Mouse (Mus musculus): Measurements from ENCODE around the gene Zfp442. TPM values are rescaled to one million over a fixed set of nuclear protein-coding genes. Genes with fewer than 3 reads are reported as not detected.
"Not testable (repeated sequence)": the region's sequence is repeated elsewhere in the genome, so short reads cannot be mapped to it uniquely, and the experiment has no call there.

Gene Zfp442
- total and polyA plus RNA-seq, 2 experiments from 2014 or later, result 2.4 to 3.9 TPM

- DNase-seq (ENCODE audit: low spot score), result no peak
- H3K27me3 ChIP-seq (ENCODE audit: insufficient read depth, low read length), result no peaks in the 10 kb centered on the region
- ATAC-seq, result no peak
- no peaks in the 10 kb centered on the region for H3K36me3 ChIP-seq (ENCODE audit: insufficient read depth, low read length)
- no peak overlapping the region for H3K4me2 ChIP-seq (ENCODE audit: low read depth, low read length)
- no peaks in the 10 kb centered on the region for H3K4me1 ChIP-seq (ENCODE audit: insufficient read depth, low read length)
- 88% methylated on average over 1 of the region's 1 CpGs for WGBS
- no peak overlapping the region for H3K4me3 ChIP-seq (ENCODE audit: low read length)
- no peak overlapping the region for H3K9ac ChIP-seq (replicated peaks; ENCODE audit: low read length)
- H3K27ac ChIP-seq, result no peak overlapping the region
- no peak for TF ChIP-seq CTCF (IDR thresholded peaks at IDR 0.05; ENCODE audit: low read depth)
- H3K9me3 ChIP-seq (ENCODE audit: low read length), result no peaks in the 10 kb centered on the region
These were observed 61.1 kb downstream of the Zfp442 start for GRCm38 (mm10) chr2:150390198-150390597.

GRCm38 (mm10) chr2:150385553-150386106, 65.7 kb downstream of the Zfp442 start:
- not testable (repeated sequence) for H3K4me2 ChIP-seq (ENCODE audit: low read depth, low read length); H3K4me3 ChIP-seq (ENCODE audit: low read length); H3K9me3 ChIP-seq (ENCODE audit: low read length); H3K36me3 ChIP-seq (ENCODE audit: insufficient read depth, low read length); H3K27me3 ChIP-seq (ENCODE audit: insufficient read depth, low read length); DNase-seq (ENCODE audit: low spot score); ATAC-seq; H3K4me1 ChIP-seq (ENCODE audit: insufficient read depth, low read length); H3K27ac ChIP-seq; H3K9ac ChIP-seq (replicated peaks; ENCODE audit: low read length)
- WGBS, result 96% methylated on average over 18 of the region's 19 CpGs

GRCm38 (mm10) chr2:150362878-150363229, 88.4 kb downstream of the Zfp442 start:
- 16% methylated on average over 4 of the region's 4 CpGs for whole genome bisulfite sequencing
- Histone ChIP-seq H3K27me3 (ENCODE audit: insufficient read depth, low read length) (no peaks in the 10 kb centered on the region), H3K9ac (replicated peaks; ENCODE audit: low read length) (peak overlapping the region; percentile 65; the same call in 1 of the 2 replicates)

GRCm38 (mm10) chr2:150362113-150362877, 89.0 kb downstream of the Zfp442 start, which contains the start of gene 3300002I08Rik:
Gene 3300002I08Rik (minus strand): TSS chr2:150362765.
- not testable (repeated sequence) for H3K9me3 ChIP-seq (ENCODE audit: low read length); H3K27me3 ChIP-seq (ENCODE audit: insufficient read depth, low read length); H3K4me1 ChIP-seq (ENCODE audit: insufficient read depth, low read length); H3K36me3 ChIP-seq (ENCODE audit: insufficient read depth, low read length)
- Histone ChIP-seq H3K9ac (replicated peaks; ENCODE audit: low read length) (peak within 1 kb of the TSS; percentile 65), H3K4me2 (ENCODE audit: low read depth, low read length) (peak within 1 kb of the TSS; percentile 54), H3K4me3 (ENCODE audit: low read length) (peak within 1 kb of the TSS; percentile 57), H3K27ac (peak within 1 kb of the TSS; percentile 90)
- WGBS, result 1% methylated on average over 16 of the region's 17 CpGs
- DNase-seq (ENCODE audit: low spot score), result peak; percentile 91
- ATAC-seq, result peak; percentile 98

More at GRCm38 (mm10) chr2:150362878-150363229, 88.4 kb downstream of the Zfp442 start:
- Histone ChIP-seq H3K4me2 (ENCODE audit: low read depth, low read length) (peak overlapping the region; percentile 54), H3K4me3 (ENCODE audit: low read length) (peak overlapping the region; percentile 57), H3K36me3 (ENCODE audit: insufficient read depth, low read length) (no peaks in the 10 kb centered on the region), H3K9me3 (ENCODE audit: low read length) (no peaks in the 10 kb centered on the region), H3K27ac (peak overlapping the region; percentile 90), H3K4me1 (ENCODE audit: insufficient read depth, low read length) (no peaks in the 10 kb centered on the region)
- TF ChIP-seq CTCF (IDR thresholded peaks at IDR 0.05; ENCODE audit: low read depth), result no peak
- no peak for DNase-seq (ENCODE audit: low spot score)
- no peak for ATAC-seq

Other genes with a start within 250 kb of the Zfp442 start
- gene Zfp937, start 233.4 kb downstream of the Zfp442 start, total RNA-seq (2014; rRNA removed), result 3.2 and 5.0 TPM in 2 replicates
- 6.2 and 6.9 TPM in 2 replicates for gene Zfp937, start 233.4 kb downstream of the Zfp442 start, polyA plus RNA-seq (2015; fragmentation: Nextera tagmentation; extraction: Ambion mirVana)
- gene Gm21994, start 195.9 kb downstream of the Zfp442 start, total RNA-seq (2014; rRNA removed), result 0.18 TPM in 1 of 2 replicates, not detected in the other
- gene Gm21994, start 195.9 kb downstream of the Zfp442 start, polyA plus RNA-seq (2015; fragmentation: Nextera tagmentation; extraction: Ambion mirVana), result 2.2 and 2.8 TPM in 2 replicates
- gene Gm14124, start 194.0 kb downstream of the Zfp442 start, total RNA-seq (2014; rRNA removed), result not detected in 2 replicates
- gene Gm14124, start 194.0 kb downstream of the Zfp442 start, polyA plus RNA-seq (2015; fragmentation: Nextera tagmentation; extraction: Ambion mirVana), result 0.09 TPM in 1 of 2 replicates, not detected in the other
- gene Gm10130, start 127.8 kb downstream of the Zfp442 start, total RNA-seq (2014; rRNA removed), result not detected in 2 replicates
- 0.79 and 1.3 TPM in 2 replicates for gene Gm10130, start 127.8 kb downstream of the Zfp442 start, polyA plus RNA-seq (2015; fragmentation: Nextera tagmentation; extraction: Ambion mirVana)
- 6.8 and 13.5 TPM in 2 replicates for gene 3300002I08Rik, start 88.7 kb downstream of the Zfp442 start, total RNA-seq (2014; rRNA removed)
- 12.3 and 13.0 TPM in 2 replicates for gene 3300002I08Rik, start 88.7 kb downstream of the Zfp442 start, polyA plus RNA-seq (2015; fragmentation: Nextera tagmentation; extraction: Ambion mirVana)
- gene Zfp345, start 33.6 kb upstream of the Zfp442 start, total RNA-seq (2014; rRNA removed), result 0.11 TPM in 1 of 2 replicates, not detected in the other
- 0.10 and 0.11 TPM in 2 replicates for gene Zfp345, start 33.6 kb upstream of the Zfp442 start, polyA plus RNA-seq (2015; fragmentation: Nextera tagmentation; extraction: Ambion mirVana)
- gene Cst7, start 118.9 kb upstream of the Zfp442 start, total RNA-seq (2014; rRNA removed), result 1.4 TPM in 1 of 2 replicates, not detected in the other
- 0.30 TPM in 1 of 2 replicates, not detected in the other for gene Cst7, start 118.9 kb upstream of the Zfp442 start, polyA plus RNA-seq (2015; fragmentation: Nextera tagmentation; extraction: Ambion mirVana)
- gene Apmap, start 157.1 kb upstream of the Zfp442 start, total RNA-seq (2014; rRNA removed), result 31.1 and 32.6 TPM in 2 replicates
- gene Apmap, start 157.1 kb upstream of the Zfp442 start, polyA plus RNA-seq (2015; fragmentation: Nextera tagmentation; extraction: Ambion mirVana), result 55.6 and 61.6 TPM in 2 replicates
- gene Acss1, start 217.0 kb upstream of the Zfp442 start, total RNA-seq (2014; rRNA removed), result 33.0 and 43.5 TPM in 2 replicates
- 17.0 and 17.6 TPM in 2 replicates for gene Acss1, start 217.0 kb upstream of the Zfp442 start, polyA plus RNA-seq (2015; fragmentation: Nextera tagmentation; extraction: Ambion mirVana)
- 0.26 TPM in 1 of 2 replicates, not detected in the other for gene Vsx1, start 237.9 kb upstream of the Zfp442 start, total RNA-seq (2014; rRNA removed)
- 0.10 and 0.13 TPM in 2 replicates for gene Vsx1, start 237.9 kb upstream of the Zfp442 start, polyA plus RNA-seq (2015; fragmentation: Nextera tagmentation; extraction: Ambion mirVana)

Data from hindbrain, postnatal 0 days (tissue).